Mouse (Mus musculus) heart, postnatal 0 days (tissue): Measurements from ENCODE around the gene Man2a1.

Source experiments
- CTCF ChIP-seq: IDR thresholded peaks from 2 replicates; pipeline ENCODE4 v1.5.1; 2016; ENCODE audit warnings: antibody characterized with exemption, control low read depth, low read depth
- EP300 ChIP-seq: IDR thresholded peaks from 2 replicates; pipeline ENCODE4 v1.6.1; 2016; ENCODE audit warnings: antibody characterized with exemption, low read depth

GRCm38 (mm10) chr17:64615420-64615819 lies 14.9 kb downstream of the Man2a1 start:
- no peak for TF ChIP-seq CTCF
- no peak for TF ChIP-seq EP300
